Mouse (Mus musculus) spleen, postnatal 4 days (tissue): Measurements from ENCODE around the gene Ccr9.

Experiments used
- DNase-seq, 2 experiments: peaks; one replicate each; pipeline ENCODE4 v3.0.0; 2022; ENCODE audit warnings: low spot score in 2 of 2

Gene Ccr9

DNA sequence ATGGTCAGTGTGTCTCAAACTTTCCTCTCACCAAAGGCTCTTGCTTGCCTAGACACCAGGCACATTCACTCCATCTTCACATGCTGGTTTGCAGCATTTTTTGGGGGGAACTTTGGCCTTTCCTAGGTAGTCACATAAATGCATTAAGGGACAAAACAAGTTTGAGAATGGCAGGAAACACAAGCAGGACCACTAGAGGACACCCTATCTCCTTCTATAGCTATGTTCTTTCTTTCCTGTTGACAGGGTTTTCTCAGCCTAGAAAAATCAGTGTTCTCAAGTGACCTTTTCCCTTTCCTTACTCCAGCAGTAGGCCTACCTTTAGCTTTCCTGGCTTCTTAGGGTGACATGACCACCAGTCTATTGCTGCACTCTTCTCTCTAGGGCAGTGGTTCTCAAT lies 124.7 kb downstream of the Ccr9 start:
- no peak for DNase-seq

- no peak for DNase-seq
These were observed 127.0 kb downstream of the Ccr9 start for GRCm38 (mm10) chr9:123805241-123805640.

DNA sequence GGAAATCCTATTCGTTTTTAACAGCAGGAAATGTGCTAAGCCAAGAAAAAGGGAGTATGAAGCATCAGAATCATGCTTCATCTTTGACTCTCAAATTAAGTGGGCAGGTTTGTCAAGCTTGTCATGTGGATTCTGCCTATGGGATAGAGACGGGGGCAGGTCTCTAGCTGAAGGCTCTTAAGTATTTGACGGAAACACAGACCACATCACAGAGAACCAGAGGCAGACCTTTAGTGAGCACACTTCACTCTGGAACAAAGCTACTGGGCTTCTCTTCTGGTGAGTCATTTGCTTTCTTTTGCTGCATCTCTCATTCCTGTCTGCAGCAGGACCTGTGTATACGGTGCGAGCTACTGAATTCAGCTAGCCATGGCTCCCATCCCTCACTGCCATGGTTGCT lies 128.0 kb downstream of the Ccr9 start, which contains the start of gene Cxcr6:
Gene Cxcr6 (plus strand): TSS at position 209 of the 400 bp plus-strand sequence.
- DNase-seq = no peak

DNA sequence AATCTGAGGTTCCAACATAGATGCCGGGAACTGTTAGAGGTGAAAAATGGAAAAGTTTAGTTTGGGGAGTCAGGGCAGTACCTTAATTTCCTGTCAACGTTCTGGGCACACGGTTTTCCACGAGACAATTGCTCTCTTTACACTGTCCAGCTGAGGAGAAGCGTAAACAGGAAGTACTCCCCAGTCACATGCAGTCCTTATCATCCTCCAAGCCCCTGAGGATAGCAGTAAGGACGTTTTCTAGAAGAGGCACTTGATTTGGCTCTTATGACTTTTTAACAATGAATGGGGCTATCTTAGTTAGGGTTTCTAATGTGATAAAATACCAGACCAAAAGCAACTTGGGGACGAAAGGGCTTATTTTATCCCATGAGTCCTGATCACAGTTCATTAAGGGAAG lies 130.3 kb downstream of the Ccr9 start:
- DNase-seq = no peak

DNA sequence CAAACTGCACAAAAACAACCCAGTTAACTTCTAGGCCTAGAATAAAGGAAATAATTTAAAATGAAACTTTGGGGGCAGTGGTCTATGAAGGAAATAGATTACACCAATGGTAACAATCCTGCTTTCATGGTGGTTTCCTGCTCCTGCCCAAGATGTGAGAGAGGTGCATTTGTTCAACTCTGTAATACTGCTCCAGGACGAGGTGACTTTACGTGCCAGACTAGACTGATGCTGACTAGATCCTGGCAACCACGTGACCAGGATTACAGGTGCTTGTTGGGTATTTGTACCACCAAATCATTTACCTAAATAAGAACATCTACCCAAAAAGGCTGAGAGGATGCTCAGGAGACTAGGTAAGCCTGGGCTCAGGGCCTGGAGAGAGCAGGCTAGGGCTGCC lies 133.6 kb downstream of the Ccr9 start:
- no peak for DNase-seq

DNA sequence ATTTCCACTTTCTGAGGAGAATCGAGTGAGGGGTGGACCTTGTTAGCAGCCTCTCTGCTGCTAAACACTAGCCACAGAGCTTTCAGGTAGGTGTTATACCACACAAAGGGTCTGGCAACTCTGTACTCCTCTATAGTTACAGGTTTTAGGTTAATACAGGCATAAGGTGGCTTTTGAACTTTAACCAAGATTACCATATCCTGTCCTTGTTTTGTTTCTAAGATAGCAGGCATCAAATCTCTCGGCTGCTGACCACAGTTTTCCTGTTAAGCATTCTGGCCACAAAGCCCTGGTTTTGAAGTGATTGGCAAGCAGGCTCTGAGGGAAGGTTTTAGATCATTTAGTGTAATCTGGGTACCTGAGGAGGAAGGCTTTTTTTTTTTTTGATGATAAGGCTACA lies 136.1 kb downstream of the Ccr9 start:
- no peak for DNase-seq

DNA sequence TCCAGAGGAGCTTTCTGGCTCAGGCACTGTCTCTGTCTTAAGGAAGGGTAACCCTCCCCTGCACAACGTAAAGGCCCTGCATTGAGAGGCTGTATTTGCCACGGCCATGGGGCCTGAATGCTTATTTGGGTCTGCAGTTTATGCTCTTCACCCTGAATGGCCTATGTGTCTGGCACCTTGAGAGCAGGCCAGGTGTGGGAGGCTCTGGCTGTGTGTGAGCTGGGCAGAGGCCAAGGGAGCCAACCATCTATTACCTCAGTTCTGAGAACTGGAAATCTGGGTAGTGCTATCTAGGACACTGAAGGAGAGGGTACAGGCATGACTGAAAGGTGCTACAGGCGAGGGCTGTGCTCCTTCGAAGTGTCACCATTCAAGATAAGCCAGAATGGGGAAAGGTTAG lies 136.6 kb downstream of the Ccr9 start:
- no peak for DNase-seq

GRCm38 (mm10) chr9:123815444-123815843 lies 137.2 kb downstream of the Ccr9 start:
- DNase-seq = no peak

DNA sequence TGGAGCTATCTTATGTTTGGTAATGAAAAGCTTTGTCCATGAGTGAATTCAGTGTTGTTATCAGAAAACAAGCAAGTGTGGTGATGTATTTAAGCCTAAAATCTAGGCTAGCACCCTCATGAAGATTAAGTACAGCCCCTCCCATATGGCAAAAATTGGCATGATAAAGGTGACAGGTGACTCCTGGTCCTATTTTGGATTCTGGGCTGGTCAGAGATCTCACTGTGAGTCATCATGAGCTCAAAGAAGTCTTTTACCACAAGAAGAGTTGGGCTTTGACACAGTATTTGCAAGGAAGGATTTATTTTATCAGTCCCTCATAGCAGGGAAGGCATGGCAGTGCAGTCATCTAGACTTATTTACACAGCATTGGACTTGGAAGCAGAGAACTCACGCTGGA lies 137.8 kb downstream of the Ccr9 start:
- DNase-seq = no peak

DNA sequence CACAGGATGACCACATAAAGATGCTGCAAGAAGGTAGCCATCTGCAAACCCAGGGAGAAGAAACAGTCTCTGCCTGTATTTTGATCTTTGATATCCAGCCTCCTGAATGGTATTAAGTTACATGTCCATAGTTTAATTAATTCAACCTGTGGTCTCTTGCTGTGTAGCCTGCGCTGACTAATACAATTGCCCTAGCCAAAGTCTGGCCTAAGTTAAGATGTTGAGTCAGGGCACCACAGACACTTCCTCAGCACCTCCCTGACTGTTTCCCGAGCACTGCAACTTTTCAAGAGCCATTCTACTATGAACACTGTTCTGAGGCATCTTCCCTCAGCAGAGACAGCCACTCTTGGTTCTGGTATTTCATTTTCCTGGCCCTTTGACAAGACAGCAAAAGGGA lies 140.4 kb downstream of the Ccr9 start:
- DNase-seq = no peak

GRCm38 (mm10) chr9:123826631-123827030 lies 148.4 kb downstream of the Ccr9 start:
- DNase-seq = no peak

DNA sequence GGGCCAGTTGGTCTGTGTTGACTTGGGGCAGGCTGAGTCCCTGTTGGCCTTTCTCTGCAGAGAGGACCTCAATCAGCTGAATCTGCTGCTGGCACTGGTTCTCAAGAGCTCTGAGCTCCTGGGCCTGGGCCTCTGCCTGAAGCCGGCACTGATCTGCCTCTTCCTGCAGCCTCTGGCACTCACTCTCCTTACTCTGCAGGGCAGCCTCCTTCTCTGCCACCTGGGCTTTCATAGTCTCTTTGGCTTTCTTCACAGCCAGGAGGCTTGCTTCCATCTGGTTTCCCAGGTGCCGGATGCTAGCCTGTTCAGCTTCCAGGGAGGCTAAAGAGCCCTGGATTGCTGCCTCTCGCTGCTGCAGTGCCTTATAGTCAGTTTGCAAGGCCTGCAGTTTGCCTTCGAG lies 150.7 kb downstream of the Ccr9 start:
- DNase-seq = no peak
